Mouse (Mus musculus): Measurements from ENCODE around the gene Ulbp1. TPM values are rescaled to one million over a fixed set of nuclear protein-coding genes. Genes with fewer than 3 reads are reported as not detected.
A peak's percentile ranks its signal among the peaks of the same experiment; 100 is the strongest.

The Ulbp1 gene
- polyA plus RNA-seq, 1 experiment from 2014 or later: 1.5 TPM

DNA sequence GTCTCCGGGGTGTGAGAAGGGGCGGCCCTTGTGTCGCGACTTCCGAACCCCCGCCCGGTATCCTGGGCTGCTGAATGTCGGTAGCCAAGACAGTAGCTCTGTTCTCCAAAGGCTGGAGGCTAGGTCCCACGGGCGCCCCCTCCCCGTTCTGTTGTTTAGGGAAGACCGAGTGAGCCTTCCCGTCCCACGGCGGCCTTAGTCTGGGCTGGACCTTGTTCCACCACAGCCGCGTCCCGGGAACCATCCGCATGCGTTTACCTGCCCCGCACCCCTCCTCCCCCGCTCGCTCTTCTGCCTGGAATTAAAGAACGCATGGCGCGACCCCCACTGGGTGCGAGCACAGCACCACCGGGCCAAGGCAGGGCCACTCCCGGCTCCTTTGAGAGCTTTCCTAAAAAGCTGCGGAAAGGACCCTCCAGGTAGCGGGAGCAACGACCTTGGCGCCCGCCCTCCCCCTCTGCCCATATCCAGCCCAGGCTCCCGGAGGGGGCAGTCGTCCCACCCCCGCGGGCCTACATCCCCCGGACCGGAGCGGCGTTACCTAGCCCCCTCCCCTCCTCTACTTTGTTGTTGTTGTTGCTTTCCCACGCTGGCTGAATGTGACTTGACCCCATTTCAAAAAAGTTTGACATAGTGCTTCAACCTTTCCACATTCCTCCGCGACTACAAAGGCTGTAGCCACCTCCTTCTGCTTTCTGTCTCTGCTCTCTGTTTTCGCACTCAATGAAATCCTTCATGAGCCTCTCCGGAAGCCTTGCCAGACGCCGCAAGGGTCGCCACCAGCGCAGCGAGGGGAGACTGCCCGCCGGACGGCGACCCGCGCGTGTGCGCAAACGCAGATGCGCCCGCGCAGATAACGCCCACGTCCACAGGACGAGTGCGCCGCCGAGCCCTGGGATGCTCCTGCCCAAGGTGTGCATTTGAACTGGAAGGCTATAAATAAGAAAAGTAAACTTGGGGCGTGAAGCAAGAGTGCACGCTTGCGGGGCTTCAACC is 81.2 kb downstream of the Ulbp1 start:
- 0 out of 2 replicates have a peak, but pooled peaks have one; percentile 45 for ATAC-seq (ENCODE audit: insufficient number of reproducible peaks, insufficient read depth, low FRiP score, low TSS enrichment, low read depth)

DNA sequence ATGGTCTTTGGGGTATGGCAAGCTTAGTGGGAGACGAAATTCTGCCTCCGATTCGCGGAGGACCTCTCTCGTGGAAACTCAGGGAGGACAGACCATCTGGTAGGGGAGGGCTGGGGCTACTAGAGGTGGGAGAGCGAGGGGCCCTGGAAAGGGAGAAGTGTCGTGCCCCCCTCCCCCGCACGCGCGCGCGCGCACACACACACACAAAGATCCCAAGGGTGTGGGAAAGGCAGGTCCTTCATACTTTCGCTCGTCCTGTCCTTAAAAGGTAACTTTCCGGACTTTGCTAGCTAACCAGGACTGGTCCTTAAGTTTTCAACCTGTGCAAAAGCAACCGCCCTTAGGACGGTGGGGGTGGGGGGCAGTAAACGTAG is 81.9 kb downstream of the Ulbp1 start:
- peak overlapping the region; percentile 59 for H3K4me3 ChIP-seq
- 0 out of 2 replicates have a peak, but pooled peaks cover 2% of the 10 kb centered on the region for H3K9me3 ChIP-seq
- 0 out of 2 replicates have a peak, but pooled peaks have one; percentile 32 for ATAC-seq (ENCODE audit: insufficient number of reproducible peaks, insufficient read depth, low FRiP score, low TSS enrichment, low read depth)
- H3K27ac ChIP-seq: no peak overlapping the region
- under 1% methylated on average over 20 of the region's 20 CpGs for WGBS
- H3K27me3 ChIP-seq: peaks cover 51% of the 10 kb centered on the region
- H3K36me3 ChIP-seq: no peaks in the 10 kb centered on the region
- H3K9ac ChIP-seq: peak overlapping the region; percentile 69
- peaks cover 19% of the 10 kb centered on the region for H3K4me1 ChIP-seq
- H3K4me2 ChIP-seq: peak overlapping the region; percentile 97

More for the DNA sequence above, 81.2 kb downstream of the Ulbp1 start:
- H3K36me3 ChIP-seq: no peaks in the 10 kb centered on the region
- WGBS: under 1% methylated on average over 73 of the region's 73 CpGs
- 0 out of 2 replicates have a peak, but pooled peaks cover 2% of the 10 kb centered on the region for H3K9me3 ChIP-seq
- peaks cover 19% of the 10 kb centered on the region for H3K4me1 ChIP-seq
- peak overlapping the region; percentile 97 for H3K4me2 ChIP-seq
- H3K4me3 ChIP-seq: peak overlapping the region; percentile 59
- peaks cover 51% of the 10 kb centered on the region for H3K27me3 ChIP-seq
- peak overlapping the region; percentile 69 for H3K9ac ChIP-seq
- no peak overlapping the region for H3K27ac ChIP-seq

DNA sequence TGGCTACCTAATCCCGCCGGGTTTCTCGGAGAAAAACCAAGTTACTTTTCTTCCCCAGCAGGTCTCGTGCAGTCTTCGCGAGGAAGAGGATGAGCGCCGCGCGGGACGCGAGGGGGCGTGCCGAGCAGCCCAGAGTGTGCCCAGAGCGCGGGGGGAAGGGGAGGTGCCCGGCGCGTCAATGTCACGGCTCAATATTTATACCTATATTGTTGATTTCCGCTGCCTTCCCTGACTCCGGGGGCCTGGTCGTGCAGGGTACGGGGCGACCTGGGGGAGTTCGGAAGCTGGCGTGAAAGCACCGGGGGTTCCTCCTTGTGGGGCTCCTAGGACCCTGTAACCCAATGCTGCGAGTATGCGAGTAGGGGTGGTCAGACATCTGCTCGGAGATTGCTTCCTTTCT is 82.3 kb downstream of the Ulbp1 start:
- H3K27me3 ChIP-seq: peaks cover 51% of the 10 kb centered on the region

More for the DNA sequence above, 82.3 kb downstream of the Ulbp1 start:
- Histone ChIP-seq H3K36me3 (no peaks in the 10 kb centered on the region), H3K4me1 (peaks cover 19% of the 10 kb centered on the region), H3K4me3 (peak overlapping the region; percentile 59), H3K9me3 (0 out of 2 replicates have a peak, but pooled peaks cover 2% of the 10 kb centered on the region), H3K4me2 (peak overlapping the region; percentile 97), H3K9ac (peak overlapping the region; percentile 69), H3K27ac (no peak overlapping the region)
- ATAC-seq (ENCODE audit: insufficient number of reproducible peaks, insufficient read depth, low FRiP score, low TSS enrichment, low read depth): peak; percentile 41; the same call in 1 of the 2 replicates
- WGBS: under 1% methylated on average over 28 of the region's 31 CpGs

Other genes starting within 250 kb of the Ulbp1 start
- 2.4 and 2.6 TPM in 2 replicates for gene Lrp11, start 116.2 kb upstream of the Ulbp1 start, polyA plus RNA-seq (2015; fragmentation: Nextera tagmentation; extraction: Ambion mirVana)
- 60.8 and 67.2 TPM in 2 replicates for gene Nup43, start 193.9 kb upstream of the Ulbp1 start, polyA plus RNA-seq (2015; fragmentation: Nextera tagmentation; extraction: Ambion mirVana)
- gene Pcmt1, start 207.5 kb upstream of the Ulbp1 start, polyA plus RNA-seq (2015; fragmentation: Nextera tagmentation; extraction: Ambion mirVana): 126 and 135 TPM in 2 replicates
- gene Lats1, start 207.6 kb upstream of the Ulbp1 start, polyA plus RNA-seq (2015; fragmentation: Nextera tagmentation; extraction: Ambion mirVana): 8.3 and 9.7 TPM in 2 replicates

Measured in embryonic facial prominence, embryonic 13.5 days (tissue).